Mouse (Mus musculus): ENCODE measurements around the gene Hexb.

- TF ChIP-seq CTCF (IDR thresholded peaks at IDR 0.05; ENCODE audit: low read depth, low read length) (no peak), TAL1 (conservative IDR thresholded peaks at IDR 0.05; ENCODE audit: low read depth, low read length) (no peak), GATA1 (IDR thresholded peaks at IDR 0.05; ENCODE audit: borderline replicate concordance, low read length) (no peak)
Observed at GRCm38 (mm10) chr13:97193420-97193819, 4.7 kb downstream of the Hexb start.

All from G1E (cell line).